In the genomic region with DNA sequence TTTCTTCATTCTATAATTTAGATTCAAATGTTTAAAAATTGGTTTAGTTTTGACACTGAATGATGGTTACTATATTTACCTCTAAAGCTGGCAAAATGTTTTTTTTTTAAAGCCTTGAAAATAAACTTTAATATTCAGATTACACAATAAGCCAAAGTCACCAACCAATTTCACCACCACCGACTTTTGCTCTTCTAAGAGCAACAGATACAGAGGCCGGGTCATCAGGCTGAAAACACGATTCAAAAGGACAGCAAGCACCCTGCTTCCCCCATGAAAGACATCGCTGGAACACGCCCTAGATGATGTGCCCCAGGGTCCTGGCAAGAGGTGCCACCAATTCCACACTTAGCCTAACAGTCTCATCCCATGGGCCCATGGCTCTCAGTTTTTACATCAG, we compare ENCODE assay signal across 23 mouse cellular contexts.
A peak's percentile ranks its signal among the peaks of the same experiment; 100 is the strongest.
DNase-seq lines count a peak whose midpoint lies in the region; ATAC-seq and TF ChIP-seq lines count a peak whose summit lies in the region.
"Had no signal": no experiment of that assay in that cellular context is flagged by ENCODE, and none has a peak within 500 bp of the region (broad histone marks: within the 10 kb centered on the region; RNA-seq: fewer than 3 reads in every experiment).

No protein-coding gene starts in this region.

- intact Hi-C loops in heart, adult 2 months (cut with DNase I): loop anchor here (5.0 kb wide), 1 partner anchor 369 kb away; no protein-coding TSS in a partner anchor
- intact Hi-C loops in heart, postnatal 10 days (cut with DNase I): no loop called here

- 86% methylated on average over 5 of the region's 5 CpGs for WGBS in heart, adult 2 months
- WGBS in lung, embryonic 15.5 days: 77% methylated on average over 5 of the region's 5 CpGs
- WGBS in small intestine, adult 2 months: 53% methylated on average over 5 of the region's 5 CpGs

- H3K9me3 ChIP-seq in lung, embryonic 15.5 days: no peaks in the 10 kb centered on the region
- H3K9me3 ChIP-seq: embryonic facial prominence, embryonic 12.5 days; forebrain, embryonic 12.5 days; hindbrain, embryonic 10.5 days; intestine, embryonic 15.5 days had no signal

- H3K27ac ChIP-seq in heart, adult 2 months: 0 out of 2 replicates have a peak overlapping the region, but pooled peaks have one; percentile 84
- H3K27ac ChIP-seq in lung, embryonic 15.5 days: 0 out of 2 replicates have a peak overlapping the region, but pooled peaks have one; percentile 83
- peak overlapping the region; percentile 84 for H3K27ac ChIP-seq in small intestine, adult 2 months (ENCODE audit: insufficient read depth, low read depth, low read length)
- H3K27ac ChIP-seq: embryonic facial prominence, embryonic 12.5 days; forebrain, embryonic 12.5 days; hindbrain, embryonic 10.5 days; hindbrain, embryonic 14.5 days had no signal

- no peak for TF ChIP-seq CTCF in heart, adult 2 months (IDR thresholded peaks at IDR 0.05)
- no peak for TF ChIP-seq CTCF in small intestine, adult 2 months (IDR thresholded peaks at IDR 0.05; ENCODE audit: extremely low read depth, insufficient read length, insufficient replicate concordance, low read depth, low read length)

- H3K4me3 ChIP-seq in heart, adult 2 months: no peak overlapping the region
- no peak overlapping the region for H3K4me3 ChIP-seq in lung, embryonic 15.5 days
- H3K4me3 ChIP-seq in small intestine, adult 2 months (ENCODE audit: low read depth, low read length): no peak overlapping the region
- H3K4me3 ChIP-seq: embryonic facial prominence, embryonic 12.5 days; forebrain, embryonic 12.5 days; hindbrain, embryonic 10.5 days; intestine, embryonic 15.5 days had no signal

- TF ChIP-seq POLR2A in heart, adult 2 months (IDR thresholded peaks at IDR 0.05; ENCODE audit: insufficient read depth, low read depth, low read length): no peak
- no peak for TF ChIP-seq POLR2A in small intestine, adult 2 months (IDR thresholded peaks at IDR 0.05; ENCODE audit: low read depth, low read length)

- H3K36me3 ChIP-seq in heart, adult 2 months (ENCODE audit: control insufficient read depth, insufficient read depth, low read length): no peaks in the 10 kb centered on the region; the same call in 1 of the 2 replicates
- H3K36me3 ChIP-seq in lung, embryonic 15.5 days: no peaks in the 10 kb centered on the region
- no peaks in the 10 kb centered on the region for H3K36me3 ChIP-seq in small intestine, adult 2 months (ENCODE audit: control insufficient read depth, insufficient read depth, low read length)
- H3K36me3 ChIP-seq: embryonic facial prominence, embryonic 12.5 days; forebrain, embryonic 12.5 days; hindbrain, embryonic 10.5 days; intestine, embryonic 15.5 days had no signal

- no peaks in the 10 kb centered on the region for H3K27me3 ChIP-seq in heart, adult 2 months (ENCODE audit: control insufficient read depth, insufficient read depth, low read length)
- H3K27me3 ChIP-seq in lung, embryonic 15.5 days: no peaks in the 10 kb centered on the region
- no peaks in the 10 kb centered on the region for H3K27me3 ChIP-seq in small intestine, adult 2 months (ENCODE audit: control insufficient read depth, insufficient read depth, low read length)
- H3K27me3 ChIP-seq: embryonic facial prominence, embryonic 12.5 days; intestine, embryonic 15.5 days; Patski had no signal

- DNase-seq in adrenal gland, adult 2 months: peak; percentile 24
- no peak for DNase-seq in adrenal gland, postnatal 14 days
- DNase-seq in heart, adult 2 months: no peak
- no peak for DNase-seq in heart, postnatal 10 days
- DNase-seq in lung, adult 18-20 months: no peak
- DNase-seq in left cerebral cortex, adult 8-10 months (ENCODE audit: low spot score in 2 of 2): no peak
- DNase-seq: adrenal gland, postnatal 36 days; B cell, adult 2 months; cerebellum, adult 11 months; cerebellum, adult 8-10 months; cerebellum, postnatal 14 days; embryo, embryonic 11 days; gastrocnemius, postnatal 25 days had no signal

- H3K9ac ChIP-seq in heart, adult 2 months (ENCODE audit: low read depth, low read length): no peak overlapping the region
- no peak overlapping the region for H3K9ac ChIP-seq in lung, embryonic 15.5 days
- H3K9ac ChIP-seq: embryonic facial prominence, embryonic 12.5 days; forebrain, embryonic 12.5 days; hindbrain, embryonic 14.5 days; intestine, embryonic 15.5 days had no signal

- no peaks in the 10 kb centered on the region for H3K79me2 ChIP-seq in heart, adult 2 months (replicated peaks; ENCODE audit: control insufficient read depth, insufficient read depth, low read length)

- peaks cover 28% of the 10 kb centered on the region for H3K4me1 ChIP-seq in heart, adult 2 months (ENCODE audit: control insufficient read depth, insufficient read depth, low read length)
- peaks cover 75% of the 10 kb centered on the region for H3K4me1 ChIP-seq in lung, embryonic 15.5 days
- H3K4me1 ChIP-seq in small intestine, adult 2 months (ENCODE audit: control insufficient read depth, insufficient read depth, insufficient read length, low read length): peaks cover 47% of the 10 kb centered on the region; the same call in 1 of the 2 replicates

- no peak overlapping the region for H3K4me2 ChIP-seq in lung, embryonic 15.5 days
- H3K4me2 ChIP-seq: embryonic facial prominence, embryonic 12.5 days; forebrain, embryonic 12.5 days; hindbrain, embryonic 14.5 days; intestine, embryonic 15.5 days had no signal

- no peak for TF ChIP-seq EP300 in heart, adult 2 months (IDR thresholded peaks at IDR 0.05; ENCODE audit: insufficient read depth, low read depth, low read length)

- no peak for ATAC-seq in lung, embryonic 15.5 days (ENCODE audit: borderline replicate concordance, extremely low read depth, low FRiP score, low TSS enrichment)
- ATAC-seq: CD4-positive, CD25-positive, alpha-beta regulatory T cell, adult 4 months; forebrain, embryonic 16.5 days; intestine, embryonic 15.5 days; Patski had no signal
